Mouse (Mus musculus) spleen, adult 18-20 months (tissue): ENCODE data around the gene Cela3a.
"Not testable (repeated sequence)": the region's sequence is repeated elsewhere in the genome, so short reads cannot be mapped to it uniquely, and the experiment has no call there.

ENCODE experiments used
- DNase-seq, 2 experiments: peaks; one replicate each; pipeline ENCODE4 v3.0.0; 2022; ENCODE audit warnings: mixed read lengths in 2 of 2

The Cela3a gene

DNA sequence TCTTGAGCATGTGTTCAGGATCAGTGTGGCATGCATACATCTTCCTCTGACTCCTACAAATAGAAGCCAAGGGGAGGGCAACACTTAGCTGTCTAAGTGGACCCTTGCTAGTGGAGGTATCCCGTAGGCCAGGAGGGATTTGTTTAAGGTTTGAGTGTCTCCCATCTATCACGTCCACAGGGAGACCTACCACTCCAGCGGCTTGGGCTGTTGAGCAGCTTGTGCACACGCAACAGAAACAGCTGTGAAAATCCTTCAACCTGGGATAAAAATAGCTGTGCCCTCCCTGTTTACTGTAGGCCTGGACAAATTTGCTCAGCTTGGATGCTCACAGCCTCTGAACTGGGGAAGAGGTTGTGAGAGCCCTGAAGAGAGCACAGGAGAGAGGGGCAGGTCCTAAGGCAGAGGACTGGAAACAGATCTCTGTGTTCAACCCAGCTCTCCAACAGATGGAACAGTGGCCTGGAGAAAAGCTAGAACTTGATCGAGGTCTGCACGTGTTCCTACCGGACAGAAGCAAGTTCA lies 2.7 kb upstream of the Cela3a start:
- DNase-seq: not testable (repeated sequence)

DNA sequence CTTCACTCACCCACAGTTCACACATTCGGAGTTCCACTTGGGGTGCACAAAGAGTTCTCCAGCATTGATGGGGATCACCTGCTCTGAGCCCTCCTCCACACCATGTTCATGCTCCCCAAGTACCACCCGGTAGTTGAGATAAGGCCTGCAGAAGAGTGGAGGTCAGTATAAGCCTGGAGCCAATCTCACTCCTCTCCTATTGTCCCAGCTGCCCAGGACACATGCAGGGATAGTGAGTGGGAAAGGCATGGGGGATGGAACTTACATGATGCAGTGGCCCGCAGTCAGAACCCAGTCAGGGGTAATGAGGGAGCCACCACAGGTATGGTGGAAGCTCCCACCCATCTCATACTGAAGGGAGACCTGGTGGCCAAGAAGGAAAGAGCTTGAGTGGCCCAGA lies 4.0 kb downstream of the Cela3a start:
- no peak for DNase-seq

DNA sequence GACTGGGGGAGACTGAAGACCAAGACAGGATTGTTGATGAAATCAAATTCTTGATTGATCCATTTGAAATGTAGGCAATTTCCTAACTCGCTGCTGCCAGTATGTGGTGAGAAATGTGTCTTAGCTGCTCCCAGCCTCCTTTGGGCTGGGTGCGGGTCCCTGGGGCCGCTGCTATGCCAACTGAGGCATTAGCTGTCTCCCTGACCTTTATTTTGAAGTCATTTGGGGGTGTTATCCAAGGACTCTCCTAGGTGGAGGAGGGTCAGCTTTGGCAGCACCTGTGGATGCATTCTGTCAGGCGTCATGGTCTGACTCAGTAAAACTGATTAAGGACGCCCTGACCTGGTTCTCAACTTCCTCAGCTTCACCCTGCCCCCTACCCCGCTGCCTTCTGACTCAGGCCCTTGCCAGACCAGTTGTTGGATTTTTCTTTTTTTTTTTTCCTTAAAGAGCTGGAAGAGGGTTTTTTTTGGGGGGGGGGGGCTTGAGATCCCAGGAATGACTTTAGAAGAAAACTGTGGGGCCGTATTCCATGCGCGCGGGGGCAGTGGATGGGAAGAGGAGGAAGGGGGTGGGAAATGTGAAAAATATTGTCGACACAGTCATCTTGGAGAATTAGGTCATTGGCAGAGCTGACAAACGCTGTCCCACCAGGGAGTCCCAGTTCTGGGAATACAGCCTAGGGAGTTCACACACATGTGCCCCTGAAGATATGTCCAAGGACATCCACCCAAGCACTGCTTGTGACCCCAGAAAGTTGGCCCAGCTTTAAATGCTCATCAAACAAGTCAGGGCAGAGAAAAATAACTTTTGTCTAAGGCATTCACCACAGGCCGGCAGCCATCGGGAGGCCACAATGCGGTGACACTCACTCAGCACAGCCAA lies 12.7 kb downstream of the Cela3a start:
- DNase-seq: no peak

DNA sequence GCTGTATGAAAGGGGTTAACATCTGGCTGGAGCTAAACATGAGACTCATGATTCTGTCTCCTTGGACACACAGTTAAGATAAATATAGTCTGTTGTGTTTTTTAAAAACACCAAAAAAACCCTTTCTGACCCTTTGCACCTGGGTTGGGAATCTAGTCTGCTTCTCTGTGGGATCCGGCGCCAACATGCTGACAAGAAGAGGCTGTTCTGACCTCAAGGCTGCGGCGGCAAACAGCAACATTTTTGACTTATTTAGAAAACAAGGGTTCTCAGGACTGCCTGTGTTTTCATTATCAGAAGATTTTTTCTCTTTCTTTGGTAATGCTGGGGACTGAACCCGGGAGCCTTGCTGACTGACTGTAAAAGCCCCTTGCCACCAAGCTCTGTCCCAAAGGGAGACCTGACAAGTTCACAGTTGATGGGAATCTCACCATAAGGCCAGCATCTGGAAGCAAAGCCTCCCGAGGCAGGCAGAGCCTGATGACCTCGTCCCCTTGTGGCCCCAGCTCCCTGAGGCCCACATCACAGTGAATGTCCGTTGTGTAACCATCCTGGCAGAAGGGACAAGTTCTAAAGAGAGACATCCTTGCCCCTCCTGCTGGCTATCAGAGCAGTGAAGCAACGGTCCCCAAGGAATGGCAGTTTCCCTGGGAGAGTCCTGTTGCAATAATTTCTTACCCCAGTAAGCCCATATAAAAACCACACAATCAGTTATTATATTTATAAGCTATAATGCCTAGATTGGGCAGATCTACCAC lies 16.0 kb downstream of the Cela3a start:
- DNase-seq: no peak

DNA sequence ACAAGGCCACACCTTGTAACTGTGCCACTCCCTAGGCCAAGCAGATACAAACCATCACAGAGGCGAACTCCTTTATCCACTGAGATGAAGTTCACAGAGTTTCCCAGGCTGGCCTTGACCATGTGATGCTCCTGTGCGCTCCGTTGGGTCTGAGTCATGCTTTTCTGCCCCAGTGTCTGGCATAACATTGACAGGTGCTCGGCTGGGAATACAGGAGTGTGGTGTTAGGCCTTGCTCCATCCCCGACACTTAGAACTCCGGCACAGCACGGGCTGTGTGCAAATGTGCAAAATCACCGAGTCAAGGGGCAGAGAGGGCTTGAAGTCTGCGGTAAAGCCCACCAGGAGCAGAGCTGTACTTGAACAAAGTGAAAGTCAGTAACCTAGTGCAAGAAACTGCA lies 16.7 kb downstream of the Cela3a start:
- DNase-seq: no peak

DNA sequence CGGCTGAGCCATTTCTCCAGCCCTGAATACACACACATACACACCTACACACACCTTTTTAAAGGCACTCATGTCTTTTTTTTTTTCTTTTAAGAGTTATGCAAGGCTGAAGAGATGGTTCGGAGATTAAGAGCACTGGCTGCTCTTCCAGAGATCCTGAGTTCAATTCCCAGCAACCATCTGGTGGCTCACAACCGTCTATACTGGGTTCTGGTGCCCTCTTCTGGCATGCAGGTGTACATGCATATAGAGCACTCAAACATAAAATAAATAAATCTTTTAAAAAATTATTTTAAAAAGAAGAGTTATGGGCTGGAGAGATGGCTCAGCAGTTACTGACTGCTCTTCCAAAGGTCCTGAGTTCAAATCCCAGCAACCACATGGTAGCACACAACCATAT lies 18.3 kb downstream of the Cela3a start:
- DNase-seq: no peak

DNA sequence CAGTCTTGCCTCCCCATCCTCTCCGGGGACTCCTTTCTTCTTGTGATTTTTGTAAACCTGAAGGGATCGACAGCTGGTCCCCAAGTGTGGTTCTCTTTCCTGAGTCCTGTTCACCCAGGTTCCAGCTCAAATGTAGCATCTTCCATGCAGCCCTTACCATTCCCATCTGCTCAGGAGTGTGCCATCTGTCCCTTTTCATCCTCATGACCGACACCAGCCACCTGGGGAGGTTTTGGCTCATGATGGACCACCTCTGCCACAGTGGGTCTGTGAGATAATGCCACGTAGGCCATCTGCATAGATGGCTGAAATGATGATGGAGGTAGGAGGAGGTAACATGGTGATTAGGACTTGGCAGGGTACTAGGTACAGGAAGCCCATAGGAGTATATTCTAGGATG lies 19.4 kb downstream of the Cela3a start:
- no peak for DNase-seq

DNA sequence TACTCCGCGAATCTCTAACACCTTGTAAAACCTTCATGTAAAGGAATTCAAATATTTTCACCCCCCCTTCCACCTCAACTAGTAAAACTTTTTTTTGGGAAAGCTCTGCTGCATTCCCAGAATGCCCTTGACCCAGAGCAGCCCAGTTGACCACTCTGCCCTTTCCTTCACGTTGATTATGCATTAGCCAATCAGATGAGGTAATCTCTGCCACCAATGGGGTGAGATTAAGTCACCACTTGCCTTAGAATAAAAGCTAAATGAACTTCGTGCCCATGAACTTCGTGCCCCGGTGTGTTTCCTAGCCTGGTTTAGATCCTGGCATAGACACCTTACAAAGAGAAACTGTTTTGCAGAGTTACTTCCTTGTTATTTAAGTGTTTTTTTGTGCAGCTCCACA lies 20.6 kb downstream of the Cela3a start:
- no peak for DNase-seq

DNA sequence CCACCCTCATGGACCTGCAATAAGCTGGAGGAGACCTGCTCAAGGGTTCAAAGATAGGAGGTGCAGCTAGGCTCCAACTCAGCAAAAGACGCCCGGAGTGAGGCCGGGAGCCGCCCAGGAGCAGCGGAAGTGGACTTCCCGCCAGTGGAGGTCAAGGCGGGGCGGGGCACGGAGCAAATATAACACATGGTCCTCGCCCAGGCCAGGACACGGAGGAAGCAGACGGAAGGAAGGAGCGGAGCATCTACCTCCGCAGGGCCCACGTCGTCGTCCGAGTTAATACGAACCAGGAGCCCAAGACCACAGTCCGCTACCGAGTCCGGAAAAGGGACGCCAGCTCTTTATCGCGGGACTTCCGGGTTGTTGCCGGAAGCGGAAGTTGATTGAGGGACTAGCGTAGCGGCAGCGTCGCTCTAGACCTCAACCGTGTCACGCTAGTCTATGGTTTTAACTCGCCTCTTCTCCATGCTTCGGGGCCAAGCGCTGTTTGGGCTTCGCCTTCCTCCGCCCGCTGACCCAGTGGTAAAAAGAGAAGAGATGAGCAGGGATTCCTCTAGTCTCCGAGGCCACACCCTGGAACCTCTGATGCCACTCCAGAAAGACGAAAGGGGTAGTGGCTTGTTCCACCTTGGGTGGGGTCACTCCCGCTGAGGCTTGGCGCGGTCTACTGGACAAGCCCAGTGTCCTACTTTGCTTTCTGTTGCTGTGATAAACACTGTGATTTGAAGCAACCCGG lies 21.4 kb downstream of the Cela3a start:
- DNase-seq: peak; percentile 71 to 78

DNA sequence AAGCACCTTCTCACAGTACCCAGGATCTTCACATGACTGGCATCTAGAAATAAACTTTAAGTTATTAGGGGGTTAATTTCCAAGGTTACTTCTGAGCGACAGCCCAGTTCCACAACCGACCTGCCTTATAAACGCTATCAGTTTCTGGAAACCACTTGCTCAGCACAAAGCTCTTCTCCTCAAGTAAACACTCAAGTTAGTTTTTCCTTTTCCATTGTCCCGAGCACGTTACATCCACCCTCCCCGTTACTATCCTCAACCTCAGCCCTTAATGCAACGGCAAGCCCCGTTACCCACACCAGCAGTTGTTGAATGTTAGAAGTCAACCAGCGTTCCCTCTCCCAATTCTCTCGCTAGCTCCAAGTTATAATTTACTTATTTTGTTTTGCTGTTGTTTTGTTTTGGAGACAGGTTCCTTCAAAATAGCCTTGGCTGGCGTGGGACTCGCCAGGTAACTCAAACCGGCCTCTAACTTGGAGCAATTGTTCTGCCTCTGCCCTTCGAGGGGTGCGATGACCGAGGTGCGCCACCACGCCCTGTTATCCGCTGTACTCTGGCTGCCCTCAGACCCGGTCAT lies 22.0 kb downstream of the Cela3a start:
- no peak for DNase-seq

DNA sequence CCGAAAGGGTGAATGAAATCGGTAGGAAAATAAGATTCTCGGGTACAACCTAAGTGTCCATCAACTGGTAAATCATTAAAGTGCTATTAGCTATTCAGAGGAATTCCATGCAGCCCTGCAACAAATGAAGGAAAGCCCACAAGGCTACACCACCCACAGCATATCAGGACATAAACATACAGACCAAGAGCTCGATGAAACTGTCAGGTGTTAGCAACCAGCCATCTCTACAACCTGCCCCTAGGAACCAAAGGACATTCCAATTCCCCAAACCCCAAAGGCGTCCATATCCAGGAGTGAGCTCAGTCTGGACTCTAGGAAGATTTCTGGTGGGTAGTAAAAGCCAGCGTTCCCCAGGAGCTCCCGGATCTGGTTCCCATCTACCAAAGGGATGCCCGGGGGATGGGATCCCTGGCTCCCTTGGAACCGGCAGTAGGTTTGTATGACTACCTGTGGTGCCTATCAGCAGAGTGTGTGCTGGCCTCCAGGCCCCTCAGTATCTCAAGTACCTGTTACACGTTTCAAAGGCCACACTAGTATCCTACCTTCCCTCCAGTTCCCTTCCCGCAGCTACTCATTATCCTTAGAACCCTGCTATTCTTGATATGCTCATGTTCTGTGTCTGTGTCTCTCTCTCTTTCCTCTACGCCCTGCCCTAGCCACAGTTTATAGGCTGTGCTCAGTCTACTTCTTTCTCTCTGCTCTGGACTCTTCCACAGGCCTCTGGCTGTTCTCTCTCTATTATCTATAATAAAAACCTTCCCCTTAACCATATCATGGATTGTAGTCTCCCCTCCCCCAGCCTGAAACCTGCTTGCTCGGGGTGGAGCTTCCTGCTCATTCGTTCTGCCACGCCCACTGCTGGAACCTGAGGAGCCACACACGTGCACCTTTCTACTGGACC lies 28.6 kb downstream of the Cela3a start:
- no peak for DNase-seq

DNA sequence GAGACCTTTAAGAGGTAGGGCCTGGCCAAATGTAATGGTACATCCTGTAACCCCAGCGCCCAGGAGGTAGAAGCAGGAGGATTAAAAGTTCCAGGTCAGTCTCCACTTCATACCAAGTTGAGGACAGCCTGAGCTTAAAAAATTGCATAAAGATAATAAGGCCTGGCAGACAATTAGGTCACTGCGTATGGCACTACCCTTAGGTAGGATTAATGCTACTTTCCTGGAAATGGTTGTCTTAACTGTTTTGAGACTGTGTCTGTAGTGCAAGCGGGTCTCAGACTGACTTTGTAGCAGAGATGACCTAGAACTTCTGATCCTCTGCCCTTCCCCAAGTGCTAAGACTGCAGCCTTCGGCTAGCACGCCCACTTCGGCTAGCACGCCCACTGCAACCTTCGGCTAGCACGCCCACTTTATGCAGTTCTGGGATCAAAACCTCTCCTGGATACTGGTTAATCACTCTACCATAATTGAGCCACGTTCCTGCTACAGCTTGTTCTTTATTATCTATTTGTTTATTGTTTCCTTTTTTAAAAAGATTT lies 29.8 kb downstream of the Cela3a start:
- DNase-seq: no peak

DNA sequence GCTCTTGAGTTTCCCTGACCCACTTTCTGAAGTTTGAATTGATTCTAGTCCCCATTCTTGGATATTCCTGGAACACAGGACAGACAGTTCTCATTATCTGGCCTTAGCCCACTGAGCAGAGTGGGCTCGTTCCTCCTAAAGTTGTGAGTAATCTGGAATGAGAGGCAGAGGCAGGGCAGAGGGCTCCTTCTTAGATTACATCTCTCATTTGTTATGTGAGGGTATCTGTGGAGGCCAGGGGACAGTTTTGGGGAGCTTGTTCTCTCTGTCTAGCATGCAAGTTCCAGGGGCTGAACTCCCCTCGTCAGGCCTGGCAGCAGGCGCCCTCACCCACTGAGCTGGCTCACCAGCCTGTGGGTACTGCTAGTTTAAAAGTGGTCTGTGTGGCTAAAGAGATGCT lies 30.5 kb downstream of the Cela3a start:
- no peak for DNase-seq

DNA sequence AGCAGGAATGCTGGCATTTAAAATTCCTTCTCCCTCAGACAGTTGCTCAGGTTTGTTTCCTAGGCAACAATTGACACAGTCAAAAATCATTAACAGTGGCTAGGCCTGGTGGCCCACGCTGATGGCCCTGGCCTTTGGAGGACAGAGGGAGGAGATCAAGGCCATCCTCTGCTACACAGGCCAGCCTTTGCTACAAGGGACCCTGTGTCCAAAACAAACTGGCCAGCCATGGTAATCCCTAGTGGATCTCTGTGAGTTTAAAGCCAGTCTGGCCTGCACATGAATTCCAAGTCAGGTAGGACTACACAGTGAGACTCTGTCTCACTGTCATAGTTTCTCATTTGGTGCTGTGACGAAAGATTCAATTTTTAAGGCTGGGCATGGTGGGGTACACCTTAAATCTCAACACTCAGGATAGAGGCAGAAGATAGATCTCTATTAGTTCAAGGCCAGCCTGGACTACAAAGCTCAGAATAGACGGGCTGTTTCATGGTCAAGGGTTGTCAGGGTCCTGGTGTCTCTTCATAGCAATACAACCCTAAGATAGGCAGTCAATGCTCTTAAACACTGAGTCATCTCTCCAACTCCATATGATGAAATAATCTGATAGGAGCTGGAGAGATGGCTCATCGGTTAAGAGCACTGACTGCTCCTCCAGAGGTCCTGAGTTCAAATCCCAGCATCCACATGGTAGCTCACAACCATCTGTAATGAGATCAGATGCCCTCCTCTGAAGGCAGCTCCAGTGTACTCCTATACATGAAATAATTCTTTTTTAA lies 31.9 kb downstream of the Cela3a start:
- DNase-seq: no peak

DNA sequence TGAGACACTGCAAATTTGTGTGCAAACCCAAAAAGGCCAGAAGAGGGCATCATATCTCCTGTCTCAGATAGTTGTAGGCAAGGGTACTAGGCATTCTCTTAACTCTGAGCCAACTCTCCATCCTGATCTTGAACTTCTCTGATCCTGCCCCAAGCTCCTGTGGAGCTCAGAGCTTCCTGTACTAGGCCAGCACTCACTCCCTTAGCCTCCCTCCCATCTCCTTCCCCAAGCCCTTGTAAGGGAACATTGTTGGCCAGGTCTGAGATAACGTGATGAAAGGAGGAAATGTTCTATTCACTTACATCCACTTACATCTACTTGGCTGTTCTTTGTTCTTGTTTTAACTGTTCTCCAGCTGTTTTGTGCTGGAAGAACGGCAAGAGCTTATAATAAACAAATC lies 32.8 kb downstream of the Cela3a start:
- no peak for DNase-seq

DNA sequence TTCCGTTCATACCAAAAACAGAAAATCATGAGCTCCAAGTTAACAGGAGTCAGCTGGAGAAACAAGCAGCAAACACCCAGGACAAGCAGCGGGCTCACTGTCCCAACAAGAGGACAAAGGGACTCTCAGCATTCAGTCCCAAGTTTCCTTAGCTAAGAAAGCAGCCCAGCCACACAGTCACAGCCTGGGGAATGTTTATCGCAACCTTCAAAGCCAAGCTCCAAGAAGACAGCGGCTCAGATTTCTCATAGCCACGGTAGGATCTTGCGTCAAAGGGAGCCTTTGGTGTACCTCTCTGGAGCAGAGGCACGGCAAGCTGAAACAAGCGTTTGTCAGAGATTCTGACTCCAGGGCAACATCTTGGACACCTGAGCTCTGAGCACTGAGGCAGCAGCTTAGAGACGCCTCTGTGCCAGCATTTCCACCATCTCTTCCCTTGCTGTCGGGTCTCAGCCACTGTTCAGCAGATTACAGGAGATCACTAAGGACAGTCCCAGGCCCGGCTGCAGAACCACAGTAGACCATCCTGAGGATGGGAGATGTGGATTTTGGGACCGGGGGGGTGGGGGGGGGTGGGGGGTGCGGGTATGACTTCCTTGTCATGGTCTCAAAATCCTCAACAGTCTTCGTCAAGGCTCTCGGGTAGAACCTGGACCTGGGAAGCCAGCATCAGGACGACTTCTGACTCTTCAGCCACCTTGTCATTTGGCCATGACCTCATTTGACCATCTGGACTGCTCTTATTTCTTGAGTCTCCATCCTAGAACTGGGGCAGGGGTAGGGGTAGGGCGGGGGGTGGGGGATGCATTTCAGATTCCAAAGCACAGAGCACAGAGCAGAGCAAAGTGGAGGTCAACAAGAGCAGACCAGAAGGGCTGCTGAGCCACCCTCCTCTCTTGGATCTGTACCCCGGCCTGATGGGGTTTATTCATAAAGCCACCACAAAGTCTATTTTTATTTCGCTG lies 34.0 kb downstream of the Cela3a start:
- no peak for DNase-seq

DNA sequence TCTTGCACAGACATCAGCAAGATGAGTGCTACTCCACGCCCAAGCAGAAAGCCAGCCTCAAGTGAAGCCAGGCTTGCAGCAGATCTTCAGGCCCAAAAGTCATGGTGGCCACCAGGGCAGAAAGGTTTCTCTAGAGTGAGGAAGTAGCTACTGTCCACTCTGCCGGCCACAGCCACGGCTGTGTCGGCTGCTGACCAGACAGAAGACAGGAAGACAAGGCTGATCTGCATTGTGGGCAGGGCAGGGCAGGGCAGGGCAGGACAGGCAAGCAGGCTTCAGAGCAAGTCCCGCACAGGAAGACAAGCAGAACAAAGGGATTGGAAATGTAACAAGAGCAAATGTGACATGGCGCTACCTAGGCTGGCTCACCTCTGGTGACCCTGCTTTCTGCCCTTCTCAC lies 35.9 kb downstream of the Cela3a start:
- DNase-seq: no peak

DNA sequence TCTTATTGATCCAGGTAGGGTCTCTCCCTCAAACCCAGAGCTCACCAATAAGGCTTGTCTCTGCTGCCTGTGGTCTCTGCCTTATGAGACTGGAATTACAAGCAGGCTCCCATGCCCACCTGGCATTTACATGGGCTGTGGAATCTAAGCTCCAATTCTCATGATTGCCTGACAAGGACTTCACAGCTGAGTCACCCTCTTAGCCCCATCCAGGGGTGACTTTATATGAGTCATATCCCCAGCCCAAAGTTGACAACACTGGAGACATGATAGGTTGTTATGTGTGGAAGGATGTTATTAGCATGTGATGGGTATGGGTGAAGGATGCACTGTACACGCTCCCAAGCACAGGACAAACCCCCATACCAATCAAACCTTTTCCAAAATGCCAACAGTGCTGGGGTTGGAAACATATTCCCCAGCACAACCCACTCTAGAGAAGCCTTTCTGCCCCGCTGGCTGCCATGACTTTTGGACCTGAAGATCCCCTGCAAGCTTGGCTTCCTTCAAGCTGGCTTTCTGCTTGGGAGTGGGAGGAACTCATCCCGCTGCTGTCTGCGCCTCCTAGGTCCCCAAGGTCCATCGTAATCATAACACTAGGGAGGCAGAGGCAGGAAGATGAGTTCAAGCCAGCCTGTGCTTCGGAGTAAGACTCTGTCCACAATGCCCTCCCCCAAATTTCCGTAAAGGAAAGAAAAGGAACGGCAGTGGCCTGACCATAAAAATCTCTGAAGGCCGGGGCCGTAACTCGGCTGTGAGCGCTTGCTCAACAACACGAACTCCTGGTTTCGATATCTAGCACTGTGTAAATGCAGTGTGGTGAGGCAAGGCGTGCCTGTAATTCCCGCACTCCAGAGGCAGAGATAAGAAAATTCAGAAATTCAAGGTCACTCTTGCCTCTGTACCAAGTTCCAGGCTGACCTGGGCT lies 37.7 kb downstream of the Cela3a start:
- no peak for DNase-seq
